In genomic region chr9:66646226-66646625, GRCm38 (mm10) we compare ENCODE assay signal across 8 mouse cellular contexts. TPM values are rescaled to one million over a fixed set of nuclear protein-coding genes. Genes with fewer than 3 reads are reported as not detected.
DNase-seq lines count a peak whose midpoint lies in the region; ATAC-seq lines count a peak whose summit lies in the region.

No protein-coding gene starts in this region.

- no peaks in the 10 kb centered on the region for H3K27me3 ChIP-seq in embryonic facial prominence, embryonic 11.5 days (ENCODE audit: control insufficient read depth, insufficient read depth, low read length)

- 13% methylated on average over 7 of the region's 7 CpGs for WGBS in embryonic facial prominence, embryonic 11.5 days

- no peaks in the 10 kb centered on the region for H3K4me1 ChIP-seq in embryonic facial prominence, embryonic 11.5 days (ENCODE audit: control insufficient read depth, insufficient read depth, low read length)

- no peaks in the 10 kb centered on the region for H3K9me3 ChIP-seq in embryonic facial prominence, embryonic 11.5 days (replicated peaks; ENCODE audit: control insufficient read depth, low read length)

- H3K4me2 ChIP-seq in embryonic facial prominence, embryonic 11.5 days (ENCODE audit: low read depth, low read length), result no peak overlapping the region

- 0 out of 2 replicates have a peak, but pooled peaks have one; percentile 75 for ATAC-seq in embryonic facial prominence, embryonic 11.5 days (replicated peaks; ENCODE audit: insufficient number of reproducible peaks, low FRiP score, low TSS enrichment, low read depth)

- H3K4me3 ChIP-seq in embryonic facial prominence, embryonic 11.5 days (ENCODE audit: low read depth, low read length), result no peak overlapping the region

- intact Hi-C loops in left cerebral cortex, postnatal 4 days (cut with DNase I), result loop anchor here (5.0 kb wide), 1 partner anchor 141 kb away; no protein-coding TSS in a partner anchor

- H3K27ac ChIP-seq in embryonic facial prominence, embryonic 11.5 days (replicated peaks; ENCODE audit: low read depth, low read length), result no peak overlapping the region

- no peaks in the 10 kb centered on the region for H3K36me3 ChIP-seq in embryonic facial prominence, embryonic 11.5 days (replicated peaks; ENCODE audit: control insufficient read depth, insufficient read depth, low read depth, low read length)

- DNase-seq in 3T3-L1 (ENCODE audit: low read depth, low spot score), result peak; percentile 91
- DNase-seq in adrenal gland, postnatal 25 days, result peak; percentile 93
- DNase-seq in embryonic facial prominence, embryonic 11.5 days (ENCODE audit: low spot score), result peak; percentile 94
- peak; percentile 88 to 93 for DNase-seq in heart, adult 18-20 months
- peak; percentile 92 for DNase-seq in kidney, adult 18-20 months
- peak; percentile 94 for DNase-seq in left cerebral cortex, postnatal 4 days
- DNase-seq in monocyte, adult 2 months (ENCODE audit: low read depth in 1 of 2, low spot score in 2 of 2), result peak; percentile 48 to 66
- DNase-seq in spleen, postnatal 10 days (ENCODE audit: low spot score in 2 of 2), result peak; percentile 72 to 87

- H3K9ac ChIP-seq in embryonic facial prominence, embryonic 11.5 days (replicated peaks; ENCODE audit: low read length), result no peak overlapping the region

RNA-seq across cellular contexts. Expression of gene Usp3, which starts 53.3 kb away (rescaled TPM):
- 46.8 and 51.1 TPM in 2 replicates for total RNA-seq in adrenal gland, postnatal 25 days (2021)
- polyA plus RNA-seq in embryonic facial prominence, embryonic 11.5 days (2014; fragmentation: Nextera tagmentation; extraction: Ambion mirVana), result 106 and 113 TPM in 2 replicates
- 10 to 100 TPM; 14.4 to 19.6 TPM for total RNA-seq in heart, adult 18-20 months (2021)
- 10 to 100 TPM; 60.7 to 67.3 TPM for total RNA-seq in left cerebral cortex, postnatal 4 days (2021)
